Mouse (Mus musculus) kidney, adult 18-20 months (tissue): ENCODE results near the gene Map2k5.

ENCODE experiments used
- DNase-seq: peaks from one replicate; pipeline ENCODE4 v3.0.0; 2021

Gene Map2k5

DNA sequence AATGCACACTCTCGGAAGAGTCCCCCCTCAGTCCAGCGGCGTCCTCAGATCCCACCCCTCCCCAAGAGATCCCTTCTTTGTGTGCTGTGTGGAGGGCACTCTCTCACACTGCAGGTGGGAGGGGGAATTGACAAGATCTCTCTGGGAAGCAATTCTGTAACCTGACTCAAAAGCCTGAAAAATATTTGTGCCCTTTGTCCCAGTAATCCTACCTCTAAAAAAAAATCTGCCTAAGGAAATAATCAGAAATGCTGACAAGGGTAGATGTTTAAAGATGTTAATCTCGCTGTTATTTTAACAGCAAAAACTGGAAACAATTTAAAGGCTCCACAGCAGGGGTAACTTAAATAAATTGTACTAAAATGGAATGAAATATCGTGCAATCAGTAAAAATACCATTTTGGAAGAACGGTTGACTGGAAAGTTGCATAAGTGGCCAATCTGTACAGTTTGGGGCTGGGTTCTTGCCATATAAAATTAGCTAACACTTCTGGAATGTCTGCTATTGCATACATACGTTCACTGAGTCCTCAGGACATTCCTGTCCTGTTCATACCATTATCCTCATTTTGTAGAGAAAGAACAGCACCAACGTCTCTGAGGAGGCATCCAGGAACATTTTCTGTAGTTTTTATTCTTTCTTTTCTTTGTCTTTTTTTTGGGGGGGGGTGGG is 255.4 kb downstream of the Map2k5 start:
- DNase-seq = no peak

DNA sequence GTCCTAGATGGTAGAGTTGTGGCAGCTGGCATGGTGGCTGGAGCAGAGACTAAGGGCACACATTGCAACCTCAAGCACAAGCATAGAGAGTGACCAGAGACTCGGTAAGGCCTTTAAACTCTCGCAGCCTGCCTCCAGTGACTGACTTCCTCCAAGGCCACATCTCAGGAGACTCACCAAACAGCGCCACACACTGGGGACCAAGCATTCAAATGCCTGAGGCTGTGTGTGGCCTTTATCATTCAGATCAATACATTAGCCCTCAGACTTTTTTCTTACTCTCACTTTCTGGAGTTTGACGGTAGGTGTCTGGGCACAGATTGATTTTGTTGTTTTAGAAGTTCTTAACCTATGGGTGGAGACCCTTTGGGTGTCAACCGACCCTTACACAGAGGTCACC is 259.3 kb downstream of the Map2k5 start:
- no peak for DNase-seq
